Mouse (Mus musculus) cerebral cortex, adult 2 months (tissue): ENCODE data around the gene Akap2.

ENCODE experiments used
- WGBS: fragments of 180-500 bp; shearing (Covaris S2); methylation state at CpG from one replicate; pipeline ENCODE4 v1.1.7; 2018; 5-methylcytosine and 5-hydroxymethylcytosine counted together

The Akap2 gene

DNA sequence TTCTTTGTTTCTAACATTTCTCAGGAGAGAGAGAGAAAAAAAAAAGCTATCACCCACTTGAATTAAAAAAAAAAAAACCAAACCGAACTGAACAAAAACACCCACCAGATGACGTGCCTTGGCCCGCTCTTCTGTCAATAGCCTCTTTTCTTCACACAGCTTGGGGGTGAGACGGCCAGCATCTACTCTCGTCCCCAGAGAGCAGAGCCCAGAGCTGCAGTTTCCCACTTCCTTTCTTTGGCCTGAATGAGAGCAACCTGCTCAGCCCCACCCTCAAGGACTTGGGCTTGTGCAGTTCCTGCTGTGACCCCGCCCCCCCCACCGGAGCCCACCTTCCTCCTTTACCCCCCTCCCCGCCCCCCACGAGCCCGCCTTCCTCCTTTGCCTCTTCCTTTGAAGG is 150.0 kb downstream of the Akap2 start:
- 28% methylated on average over 10 of the region's 10 CpGs for WGBS

DNA sequence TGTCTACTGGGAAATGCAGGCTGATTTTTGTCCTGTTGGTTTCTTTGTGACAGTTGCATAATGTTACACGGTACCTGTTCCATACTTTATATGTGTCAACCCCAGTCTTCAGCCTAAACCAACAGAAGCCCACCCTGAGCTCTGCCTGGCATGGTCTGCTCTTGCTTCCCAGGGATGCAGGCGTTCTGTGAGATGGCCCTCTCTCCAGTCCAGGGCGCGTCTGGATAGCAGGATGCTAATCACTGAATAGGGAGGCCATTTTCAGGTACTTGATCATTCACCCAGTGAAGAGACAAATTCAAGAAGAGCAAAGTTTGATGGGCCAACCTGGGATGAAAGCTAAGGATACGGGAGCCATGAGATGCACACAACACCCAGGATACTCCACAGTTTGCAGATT is 161.7 kb downstream of the Akap2 start:
- WGBS, result 91% methylated on average over 5 of the region's 5 CpGs

DNA sequence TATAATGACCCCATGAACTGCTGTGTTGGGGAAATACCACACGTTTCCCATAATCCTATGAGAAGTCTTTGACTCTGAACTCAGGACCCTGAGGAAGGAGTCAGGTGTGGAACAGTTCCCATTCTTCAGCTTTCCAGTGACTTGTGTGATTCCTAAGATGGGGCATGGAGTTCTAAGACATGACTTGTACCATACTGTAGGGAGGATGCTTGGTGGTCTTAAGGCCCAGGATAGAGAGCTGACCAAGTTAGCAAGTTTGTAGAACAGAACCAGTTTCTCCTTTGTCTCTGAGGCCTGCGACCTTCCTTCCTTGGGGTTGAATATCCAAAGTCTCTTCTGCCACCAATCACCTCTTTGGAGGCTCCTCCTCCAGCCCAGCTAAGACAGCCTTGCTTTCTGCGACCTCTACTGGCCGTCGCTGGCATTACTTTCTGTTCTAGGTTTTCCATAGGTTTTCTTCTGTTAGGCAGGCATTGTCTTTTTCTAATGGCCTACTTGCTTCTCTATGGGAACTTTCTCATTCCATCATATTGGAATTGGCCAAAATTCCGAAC is 162.4 kb downstream of the Akap2 start:
- WGBS, result 21% methylated on average over 6 of the region's 6 CpGs

DNA sequence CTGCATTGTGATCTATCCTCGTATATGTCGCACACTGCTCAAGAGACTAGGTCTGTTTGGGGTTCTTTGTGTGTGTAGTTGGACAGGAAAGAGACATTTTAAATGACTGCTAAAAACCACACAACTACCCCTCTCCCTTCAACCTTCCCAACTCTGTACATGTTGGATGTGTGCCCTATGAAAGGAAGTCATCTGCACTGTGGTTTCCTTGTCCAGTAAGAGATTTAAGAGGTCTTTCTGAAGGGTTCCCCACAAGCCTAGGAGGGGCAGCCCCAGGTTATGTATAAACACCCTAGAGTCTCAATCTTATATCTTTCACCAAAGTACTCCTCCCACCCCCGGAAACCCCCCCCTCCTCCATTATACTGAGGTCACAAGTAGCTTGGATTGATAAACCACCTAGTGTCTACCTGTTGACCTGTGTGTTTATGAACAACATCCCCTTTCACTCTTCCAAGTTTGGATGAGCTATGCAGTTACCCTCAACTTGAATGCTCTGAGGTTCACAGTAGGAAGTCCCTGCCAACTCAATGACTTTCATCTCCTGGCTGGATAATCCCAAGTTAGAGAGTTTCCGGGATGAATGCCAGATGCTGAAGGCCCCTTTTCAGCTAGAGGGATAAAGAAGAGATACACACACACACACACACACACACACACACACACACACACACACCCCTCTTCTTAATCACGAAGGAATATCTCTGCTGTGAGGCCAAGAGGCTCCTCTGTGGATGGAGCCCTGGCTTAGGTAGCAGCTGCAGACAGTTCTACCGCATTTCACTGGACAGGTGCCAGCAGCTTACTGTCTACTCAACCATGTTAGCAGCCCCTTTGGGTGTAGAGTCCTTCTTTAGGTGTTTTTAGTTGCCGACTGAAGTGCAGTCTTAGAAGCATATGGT is 166.3 kb downstream of the Akap2 start:
- WGBS, result 58% methylated on average over 7 of the region's 7 CpGs

DNA sequence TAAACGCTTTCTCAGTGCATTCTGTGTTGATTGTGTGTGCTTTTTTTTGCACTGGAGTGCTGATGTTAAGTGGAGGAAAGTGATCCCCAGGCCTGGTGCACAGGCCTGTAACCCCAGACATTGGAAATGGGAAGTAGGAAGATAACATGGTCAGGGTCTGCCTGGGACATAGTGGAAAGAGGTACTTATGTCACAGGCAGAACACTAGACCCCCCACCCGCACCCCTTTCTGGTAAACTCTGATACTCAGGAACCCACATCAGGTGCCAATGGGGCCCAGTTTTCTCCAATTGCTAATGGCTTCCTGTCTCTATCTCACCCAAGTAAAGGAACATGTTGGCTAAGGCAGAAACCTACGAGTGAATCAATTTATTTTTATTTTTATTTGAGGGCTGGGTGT is 167.1 kb downstream of the Akap2 start:
- 76% methylated on average over 3 of the region's 3 CpGs for WGBS

DNA sequence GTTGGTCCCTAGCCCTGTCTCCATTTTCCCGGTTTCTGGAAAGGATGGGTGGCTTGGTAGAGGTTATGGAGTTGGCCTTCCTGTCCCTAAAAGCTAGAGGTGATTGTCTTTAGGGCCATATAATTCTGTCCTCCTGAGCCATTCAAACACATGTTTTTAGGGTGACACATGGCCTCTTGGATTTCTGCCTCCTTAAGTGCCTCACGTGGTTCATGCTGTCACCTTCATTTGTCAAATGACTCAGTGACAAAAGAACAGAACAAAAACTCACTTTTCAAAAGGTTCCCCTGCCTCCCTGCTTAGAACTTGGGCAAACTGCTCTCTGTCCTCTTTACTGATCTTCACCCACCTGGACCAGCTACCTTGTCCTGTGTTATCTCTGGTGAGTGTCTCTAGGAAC is 167.7 kb downstream of the Akap2 start:
- 85% methylated on average over 2 of the region's 2 CpGs for WGBS

DNA sequence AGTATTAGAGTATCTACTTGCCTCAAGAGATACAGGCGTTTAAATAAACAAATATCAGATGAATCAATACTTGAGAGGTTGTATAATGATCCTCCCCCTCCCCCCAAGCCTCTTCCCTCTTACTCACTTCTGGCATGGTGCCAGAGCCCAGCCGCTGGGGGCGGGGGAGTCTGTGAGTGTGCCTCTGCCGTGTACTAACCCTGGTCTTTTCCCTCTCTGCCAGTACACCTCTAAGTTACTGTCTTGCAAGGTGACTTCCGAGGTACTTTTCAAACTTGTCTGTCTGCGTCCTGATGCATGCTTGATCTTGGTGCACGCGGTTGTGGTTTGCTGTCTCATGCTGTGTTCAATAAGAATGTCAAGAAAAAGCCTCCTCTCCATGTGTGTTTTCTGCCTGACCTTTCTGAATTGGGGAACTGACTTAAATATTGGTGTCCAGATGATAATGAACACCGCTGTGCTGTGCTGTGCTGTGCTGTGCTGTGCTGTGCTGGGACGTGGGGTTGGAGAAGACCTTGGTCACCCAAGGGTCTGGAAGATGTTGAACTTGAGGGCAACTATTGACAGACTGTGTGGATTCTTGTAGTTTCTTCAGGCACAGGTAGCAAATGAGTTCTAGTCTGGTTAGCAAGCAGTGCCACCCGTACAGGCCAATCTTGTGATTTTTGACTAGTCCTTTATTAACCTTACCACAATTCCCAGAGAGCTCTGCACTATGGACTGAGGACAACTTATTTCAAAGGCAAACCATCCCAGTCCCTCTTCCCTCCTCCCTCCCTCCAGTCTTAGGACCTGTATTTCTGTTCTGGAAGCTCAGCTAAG is 168.8 kb downstream of the Akap2 start:
- WGBS, result 58% methylated on average over 11 of the region's 11 CpGs

DNA sequence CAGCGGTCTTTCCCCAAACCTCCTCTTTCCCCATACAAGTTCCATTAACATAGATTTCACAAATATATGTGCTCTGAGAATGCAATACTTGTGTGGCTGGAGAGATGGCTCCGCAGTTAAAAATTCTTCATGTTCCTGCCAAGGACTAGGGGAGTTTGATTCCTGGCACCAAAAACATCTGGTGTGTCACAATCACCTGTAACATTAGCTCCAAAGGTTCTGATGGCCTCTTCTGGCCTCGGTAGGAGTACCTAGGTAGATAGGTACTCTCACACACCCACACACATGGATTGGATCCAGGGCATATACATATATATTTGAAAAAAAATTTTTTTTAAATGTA is 169.4 kb downstream of the Akap2 start:
- whole genome bisulfite sequencing, result 89% methylated on average over 3 of the region's 3 CpGs

DNA sequence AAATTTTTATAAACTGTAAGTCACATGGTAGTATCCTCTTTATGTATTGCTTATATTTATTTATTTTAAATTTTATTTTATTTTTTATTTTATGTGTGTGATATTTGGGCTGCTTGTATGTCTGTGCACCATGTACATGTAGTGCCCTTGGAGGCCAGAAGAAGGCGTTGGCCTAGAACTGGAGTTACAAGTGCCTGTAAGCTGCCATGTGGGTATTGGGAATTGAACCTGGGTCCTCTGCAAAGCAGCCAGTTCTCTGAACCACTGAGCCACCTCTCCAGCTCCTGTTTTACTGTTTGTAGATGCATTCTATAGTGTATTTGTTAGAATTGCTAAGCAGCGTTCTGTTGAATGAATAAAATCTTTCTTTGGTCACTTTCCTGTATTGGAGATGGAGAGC is 170.8 kb downstream of the Akap2 start:
- 92% methylated on average over 2 of the region's 2 CpGs for WGBS

DNA sequence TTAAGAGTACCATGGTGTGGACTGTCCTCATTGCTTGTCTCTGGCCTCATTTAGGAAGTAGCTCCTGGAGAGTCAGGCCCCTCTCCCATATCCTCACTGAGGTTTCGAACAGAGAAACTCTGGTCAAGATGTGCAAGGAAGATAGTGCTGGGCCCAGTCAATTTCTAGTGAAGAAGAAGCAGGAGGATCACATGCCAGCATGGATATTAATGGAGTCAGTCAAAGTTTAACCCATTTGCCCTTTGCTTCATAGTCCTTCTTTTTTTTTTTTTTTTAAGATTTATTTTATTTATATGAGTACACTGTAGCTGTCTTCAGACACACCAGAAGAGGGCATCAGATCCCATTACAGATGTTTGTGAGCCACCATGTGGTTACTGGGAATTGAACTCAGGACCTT is 171.5 kb downstream of the Akap2 start:
- 91% methylated on average over 1 of the region's 1 CpGs for WGBS

DNA sequence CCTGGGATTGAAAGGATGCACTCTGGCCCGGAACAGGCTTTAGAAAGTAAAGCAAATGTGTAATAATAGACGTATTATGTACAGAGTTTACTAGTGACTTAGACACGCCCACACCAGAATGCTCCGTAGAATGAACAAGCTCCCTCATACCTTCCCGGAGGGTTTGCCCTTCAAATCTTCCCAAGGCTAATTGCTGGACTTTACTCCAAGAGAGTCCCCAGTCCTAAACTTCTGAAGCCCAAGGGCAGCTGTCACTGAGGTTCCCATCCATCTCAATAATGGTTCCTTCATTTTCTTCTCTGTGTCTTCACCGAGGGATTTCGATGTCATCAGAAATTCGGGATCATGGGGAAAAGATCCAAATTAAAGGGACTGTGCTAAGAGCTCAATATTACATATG is 172.3 kb downstream of the Akap2 start:
- 86% methylated on average over 8 of the region's 8 CpGs for whole genome bisulfite sequencing

DNA sequence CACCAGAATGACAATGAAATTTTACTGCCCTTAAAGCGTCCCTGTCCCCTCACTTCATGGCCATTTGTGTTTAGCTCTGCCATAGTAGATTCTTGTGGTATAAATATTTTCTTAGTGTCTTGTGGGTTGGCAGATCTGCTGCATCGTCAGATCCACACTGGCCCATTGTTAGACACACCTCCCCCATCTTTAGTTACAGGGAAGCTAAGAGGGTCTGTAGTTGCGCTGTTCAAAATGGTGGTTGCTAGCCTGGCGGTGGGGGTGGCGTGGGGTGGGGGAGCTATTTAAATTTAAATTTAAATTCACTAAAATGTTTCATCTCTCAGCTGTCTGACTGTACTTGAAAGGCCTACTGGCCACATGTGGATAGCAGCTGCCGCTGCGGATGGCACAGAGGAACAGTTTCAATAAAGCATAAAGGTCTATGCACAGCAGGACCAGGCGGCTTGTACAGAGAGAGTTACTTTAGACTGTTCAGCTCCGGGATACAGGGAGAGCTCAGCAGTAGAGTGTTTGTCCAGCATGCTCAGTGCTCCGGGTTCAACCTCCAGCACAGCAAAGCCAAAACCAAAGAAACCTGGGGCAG is 174.6 kb downstream of the Akap2 start:
- 75% methylated on average over 10 of the region's 10 CpGs for WGBS

DNA sequence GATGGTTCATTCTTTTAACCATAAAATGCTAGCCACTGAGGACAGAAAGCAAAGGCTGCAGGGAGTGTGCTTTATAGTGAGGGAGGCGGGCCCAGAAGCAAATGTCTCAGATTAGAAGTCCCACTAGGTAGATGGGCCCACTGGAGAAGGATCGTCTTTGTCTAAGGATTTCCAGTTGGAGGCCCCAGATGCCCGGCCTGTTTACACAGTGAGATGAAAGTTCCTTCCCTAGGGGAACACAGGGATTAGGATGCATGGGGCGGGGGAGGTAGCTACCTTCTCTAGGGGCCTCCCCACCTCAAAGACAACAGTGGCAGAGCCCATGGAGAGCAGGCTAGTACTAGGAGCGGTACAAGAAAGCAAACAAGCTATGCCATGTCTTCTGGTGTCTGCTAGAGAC is 177.7 kb downstream of the Akap2 start:
- 74% methylated on average over 5 of the region's 5 CpGs for WGBS

DNA sequence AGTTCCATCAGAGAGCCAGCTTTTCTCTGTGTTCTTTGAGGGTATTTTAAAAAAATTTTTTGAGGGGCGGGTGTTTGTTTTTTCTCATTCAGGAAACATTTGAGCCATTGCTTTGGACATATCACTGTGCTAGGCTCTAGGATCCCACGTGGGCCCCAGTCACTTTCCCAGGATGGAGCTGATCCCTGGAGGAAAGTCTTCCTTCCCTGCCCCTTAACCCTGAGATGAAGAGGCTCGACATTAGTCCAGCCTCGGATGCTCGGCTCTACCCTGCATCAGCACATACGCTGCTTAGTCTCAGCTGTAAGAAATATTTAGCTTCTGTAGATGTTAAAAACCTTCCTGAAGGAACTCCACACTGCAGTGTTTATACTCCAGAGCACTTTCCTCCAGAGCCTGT is 178.4 kb downstream of the Akap2 start:
- 68% methylated on average over 6 of the region's 6 CpGs for WGBS

DNA sequence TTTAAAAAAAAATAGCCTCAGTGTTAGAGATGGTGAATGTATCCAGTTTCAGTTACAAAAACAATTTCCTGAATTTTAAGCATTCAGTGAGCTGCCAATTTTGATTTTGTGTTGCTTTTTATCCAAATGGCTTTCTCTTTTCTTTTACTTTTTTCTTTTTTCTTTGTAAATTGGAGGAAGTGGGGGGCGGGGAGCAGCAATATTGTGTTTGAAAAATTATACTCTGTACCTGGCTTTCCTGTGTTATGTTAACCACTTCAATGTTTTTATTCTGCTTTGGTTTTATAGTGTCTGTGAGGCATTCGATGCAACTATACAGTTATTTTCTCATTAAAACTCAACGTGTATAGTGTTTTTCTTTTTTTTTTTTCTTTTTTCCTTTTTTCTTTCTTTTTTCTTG is 179.2 kb downstream of the Akap2 start:
- WGBS, result 73% methylated on average over 3 of the region's 3 CpGs

DNA sequence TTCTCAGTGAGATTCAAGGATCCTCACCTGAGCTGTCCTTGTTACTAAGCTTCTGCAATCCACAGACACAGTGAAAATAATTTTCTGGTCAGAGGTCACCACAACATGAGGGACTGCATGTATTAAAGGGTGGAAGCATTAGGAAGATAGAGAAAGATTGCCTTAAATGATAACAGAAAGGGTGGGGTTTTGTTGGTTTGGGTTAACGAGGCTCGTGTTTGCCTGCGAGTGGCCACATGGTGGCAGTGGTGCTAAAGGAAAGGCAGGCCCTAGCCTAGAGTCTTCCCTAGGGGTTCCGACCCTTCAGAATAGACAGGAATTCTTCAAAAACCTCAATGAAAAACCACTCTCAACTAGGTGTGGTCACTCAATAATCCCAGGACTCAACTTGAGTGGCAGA is 183.8 kb downstream of the Akap2 start:
- WGBS, result 18% methylated on average over 4 of the region's 4 CpGs

DNA sequence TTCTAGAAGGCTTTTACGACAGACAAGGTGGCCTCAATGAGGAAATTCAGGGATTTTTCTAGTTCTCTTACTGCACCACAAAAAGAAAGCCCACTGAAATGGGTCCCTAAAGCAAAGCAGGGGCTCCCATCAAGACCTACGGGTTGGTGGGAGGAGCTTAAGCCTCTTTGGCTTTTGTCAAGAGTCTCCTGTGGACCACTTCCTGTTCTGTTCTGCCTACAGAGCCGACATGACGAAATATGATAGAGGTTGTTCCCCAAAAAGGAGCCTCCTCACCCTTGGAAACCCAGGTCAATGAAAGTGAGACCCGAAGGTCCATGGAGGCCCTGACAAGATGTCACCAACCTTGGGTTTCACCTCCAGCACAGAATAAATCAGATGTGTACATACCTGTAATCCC is 185.2 kb downstream of the Akap2 start:
- WGBS, result 93% methylated on average over 5 of the region's 5 CpGs

DNA sequence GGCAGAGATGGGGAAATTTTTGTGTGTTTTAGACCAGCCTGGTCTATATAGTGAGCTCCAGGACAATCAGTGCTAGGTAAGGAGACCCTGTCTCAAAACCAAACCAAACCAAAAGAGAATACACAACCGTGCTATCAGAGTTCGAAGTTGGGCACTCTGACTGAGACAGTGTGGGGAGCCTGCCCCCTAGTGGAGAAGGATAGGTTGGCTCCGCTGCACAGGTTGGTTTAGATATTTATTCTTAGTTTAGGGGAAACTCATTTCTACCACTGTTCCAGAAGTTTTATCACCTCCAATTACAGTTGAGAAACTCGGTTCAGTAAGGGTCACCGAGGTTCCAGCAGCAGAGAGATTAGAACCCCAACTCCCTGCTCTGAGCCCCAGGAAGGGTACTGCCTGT is 186.8 kb downstream of the Akap2 start:
- 4% methylated on average over 5 of the region's 5 CpGs for WGBS

DNA sequence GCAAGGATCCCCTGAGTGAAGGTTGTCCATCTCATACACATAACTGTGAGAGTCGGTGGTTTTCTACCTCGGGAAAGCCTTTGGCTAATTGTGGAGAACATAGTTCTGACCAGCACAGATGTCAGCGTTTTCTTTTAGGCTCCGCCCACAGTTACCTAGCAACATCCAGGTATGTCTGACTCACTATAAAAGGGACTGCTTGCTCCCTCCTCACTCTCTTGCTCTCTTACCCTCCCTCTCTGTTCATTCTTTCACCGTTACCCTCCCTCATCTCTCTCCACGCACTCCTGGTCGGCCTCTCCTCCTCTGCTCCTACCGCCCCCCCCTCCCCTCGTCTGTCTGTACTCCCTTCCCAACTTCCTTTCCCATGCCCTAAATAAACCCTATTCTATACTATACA is 187.2 kb downstream of the Akap2 start:
- 33% methylated on average over 9 of the region's 9 CpGs for WGBS

DNA sequence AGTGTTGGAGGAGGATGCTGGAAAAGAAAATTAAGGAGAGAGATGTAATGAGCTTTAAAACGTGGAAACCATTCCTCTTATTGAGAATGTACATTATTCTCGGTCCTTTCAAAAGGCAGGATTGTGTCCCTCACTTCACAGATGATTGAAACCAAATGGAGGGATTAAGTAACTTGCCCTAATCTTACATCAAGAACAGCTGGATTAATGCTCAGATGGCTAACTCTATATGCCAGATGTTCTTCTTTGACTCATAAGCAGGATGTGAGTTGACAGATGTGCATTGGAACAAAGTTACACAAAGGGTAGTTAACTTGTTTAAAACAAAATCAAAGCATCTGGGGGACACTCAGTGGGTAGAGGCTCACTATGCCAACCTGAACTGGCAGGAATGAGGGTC is 189.3 kb downstream of the Akap2 start:
- 56% methylated on average over 2 of the region's 2 CpGs for WGBS

DNA sequence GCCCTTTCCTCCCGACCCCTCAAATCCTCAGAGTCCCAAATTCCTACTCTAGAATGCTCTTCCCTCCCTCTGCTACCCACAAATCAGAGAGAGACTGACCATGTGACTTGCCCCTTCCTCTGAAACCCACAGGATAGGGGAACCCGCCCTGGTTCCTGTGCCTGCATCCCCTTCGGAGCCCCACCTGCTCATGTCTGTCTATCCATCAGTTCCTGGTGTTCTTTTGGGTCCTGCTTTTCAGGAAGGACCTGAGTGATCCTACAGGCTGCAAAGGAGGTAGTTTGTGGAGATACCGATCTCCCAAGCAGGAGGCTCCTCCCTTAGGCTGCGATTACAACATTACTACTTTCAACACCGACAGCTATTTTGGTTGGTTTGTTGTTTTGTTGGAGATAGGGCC is 191.4 kb downstream of the Akap2 start:
- WGBS, result 75% methylated on average over 6 of the region's 6 CpGs
